In genomic region chr14:71299755-71300154, GRCm38 (mm10) we compare ENCODE assay signal across 21 mouse cellular contexts.
DNase-seq lines count a peak whose midpoint lies in the region; ATAC-seq and TF ChIP-seq lines count a peak whose summit lies in the region.
"Had no signal": no experiment of that assay in that cellular context is flagged by ENCODE, and none has a peak within 500 bp of the region (broad histone marks: within the 10 kb centered on the region; RNA-seq: fewer than 3 reads in every experiment).

No protein-coding gene starts in this region.

- TF ChIP-seq CTCF in hindbrain, postnatal 0 days (IDR thresholded peaks at IDR 0.05; ENCODE audit: low read depth), result no peak
- TF ChIP-seq CTCF in thymus, adult 2 months (IDR thresholded peaks at IDR 0.05; ENCODE audit: borderline replicate concordance, control insufficient read depth, extremely low read depth, insufficient read depth, low read length, poor library complexity), result no peak

- no peak for TF ChIP-seq POLR2A in thymus, adult 2 months (IDR thresholded peaks at IDR 0.05; ENCODE audit: control insufficient read depth, extremely low read depth, insufficient read depth, low read length, poor library complexity)

- peak; percentile 6 to 7 for DNase-seq in heart, adult 18-20 months
- no peak for DNase-seq in heart, postnatal 36 days
- DNase-seq in hindbrain, postnatal 0 days (ENCODE audit: low spot score), result peak; percentile 57
- peak; percentile 15 for DNase-seq in thymus, postnatal 4 days
- DNase-seq in thymus, adult 2 months, result no peak
- no peak for DNase-seq in forebrain, embryonic 11.5 days (ENCODE audit: low spot score)
- DNase-seq: adrenal gland, adult 2 months; cerebellum, adult 11-12 months; kidney, adult 11 months; lung, adult 2 months; right cerebral cortex, postnatal 25 days; thymus, postnatal 36 days had no signal

- ATAC-seq in hindbrain, postnatal 0 days, result peak; percentile 86
- ATAC-seq in hindbrain, embryonic 12.5 days (ENCODE audit: low FRiP score), result no peak
- ATAC-seq in forebrain, embryonic 11.5 days (replicated peaks; ENCODE audit: low FRiP score), result no peak
- ATAC-seq: CD4-positive, CD25-positive, alpha-beta regulatory T cell, adult 4 months had no signal

- no peak overlapping the region for H3K4me2 ChIP-seq in hindbrain, postnatal 0 days (ENCODE audit: low read depth, low read length)
- H3K4me2 ChIP-seq in hindbrain, embryonic 12.5 days (replicated peaks), result no peak overlapping the region
- no peak overlapping the region for H3K4me2 ChIP-seq in forebrain, embryonic 11.5 days (ENCODE audit: low read depth, low read length, severe bottlenecking)
- H3K4me2 ChIP-seq: forebrain, embryonic 12.5 days; hindbrain, embryonic 15.5 days; liver, embryonic 11.5 days had no signal

- peaks cover 8% of the 10 kb centered on the region for H3K4me1 ChIP-seq in hindbrain, postnatal 0 days (ENCODE audit: insufficient read depth, low read length)
- no peaks in the 10 kb centered on the region for H3K4me1 ChIP-seq in hindbrain, embryonic 12.5 days
- H3K4me1 ChIP-seq in thymus, adult 2 months (replicated peaks; ENCODE audit: control insufficient read depth, insufficient read depth, low read length), result peaks cover 10% of the 10 kb centered on the region
- H3K4me1 ChIP-seq in forebrain, embryonic 11.5 days (replicated peaks; ENCODE audit: control insufficient read depth, insufficient read depth, low read length), result no peaks in the 10 kb centered on the region
- H3K4me1 ChIP-seq: forebrain, embryonic 12.5 days; hindbrain, embryonic 15.5 days; limb, embryonic 10.5 days had no signal

- H3K9me3 ChIP-seq in hindbrain, postnatal 0 days (ENCODE audit: low read length), result no peaks in the 10 kb centered on the region
- H3K9me3 ChIP-seq in hindbrain, embryonic 12.5 days (replicated peaks), result no peaks in the 10 kb centered on the region
- H3K9me3 ChIP-seq in forebrain, embryonic 11.5 days (ENCODE audit: control insufficient read depth, low read length), result no peaks in the 10 kb centered on the region
- H3K9me3 ChIP-seq: forebrain, embryonic 12.5 days; hindbrain, embryonic 15.5 days; limb, embryonic 10.5 days had no signal

- no peaks in the 10 kb centered on the region for H3K36me3 ChIP-seq in hindbrain, postnatal 0 days (ENCODE audit: insufficient read depth, low read length)
- H3K36me3 ChIP-seq in hindbrain, embryonic 12.5 days, result no peaks in the 10 kb centered on the region
- H3K36me3 ChIP-seq in thymus, adult 2 months (ENCODE audit: control insufficient read depth, insufficient read depth, low read length), result no peaks in the 10 kb centered on the region
- no peaks in the 10 kb centered on the region for H3K36me3 ChIP-seq in forebrain, embryonic 11.5 days (ENCODE audit: control insufficient read depth, insufficient read depth, low read length)
- H3K36me3 ChIP-seq: forebrain, embryonic 12.5 days; G1E; hindbrain, embryonic 15.5 days; limb, embryonic 10.5 days had no signal

- H3K9ac ChIP-seq in hindbrain, postnatal 0 days (replicated peaks; ENCODE audit: low read length), result no peak overlapping the region
- no peak overlapping the region for H3K9ac ChIP-seq in hindbrain, embryonic 12.5 days
- no peak overlapping the region for H3K9ac ChIP-seq in forebrain, embryonic 11.5 days (ENCODE audit: low read length)
- H3K9ac ChIP-seq: forebrain, embryonic 12.5 days; hindbrain, embryonic 15.5 days had no signal

- H3K27me3 ChIP-seq in hindbrain, postnatal 0 days (ENCODE audit: insufficient read depth, low read length), result no peaks in the 10 kb centered on the region
- no peaks in the 10 kb centered on the region for H3K27me3 ChIP-seq in hindbrain, embryonic 12.5 days
- no peaks in the 10 kb centered on the region for H3K27me3 ChIP-seq in thymus, adult 2 months (ENCODE audit: control insufficient read depth, insufficient read depth, low read length)
- H3K27me3 ChIP-seq in forebrain, embryonic 11.5 days (ENCODE audit: control insufficient read depth, insufficient read depth, low read length), result no peaks in the 10 kb centered on the region
- H3K27me3 ChIP-seq: forebrain, embryonic 12.5 days; hindbrain, embryonic 15.5 days had no signal

- no peak overlapping the region for H3K4me3 ChIP-seq in hindbrain, postnatal 0 days (ENCODE audit: low read length)
- no peak overlapping the region for H3K4me3 ChIP-seq in hindbrain, embryonic 12.5 days
- H3K4me3 ChIP-seq in thymus, adult 2 months (ENCODE audit: control insufficient read depth, insufficient read depth, low read length), result no peak overlapping the region
- no peak overlapping the region for H3K4me3 ChIP-seq in forebrain, embryonic 11.5 days (ENCODE audit: low read depth, low read length)
- H3K4me3 ChIP-seq: forebrain, embryonic 12.5 days; hindbrain, embryonic 15.5 days; limb, embryonic 10.5 days had no signal

- 42% methylated on average over 6 of the region's 6 CpGs for WGBS in hindbrain, postnatal 0 days
- 73% methylated on average over 6 of the region's 6 CpGs for WGBS in hindbrain, embryonic 12.5 days
- WGBS in thymus, adult 2 months, result 86% methylated on average over 6 of the region's 6 CpGs
- 74% methylated on average over 6 of the region's 6 CpGs for WGBS in forebrain, embryonic 11.5 days

- intact Hi-C loops in heart, postnatal 36 days (cut with DNase I), result no loop called here

- H3K27ac ChIP-seq in hindbrain, postnatal 0 days, result no peak overlapping the region
- H3K27ac ChIP-seq in hindbrain, embryonic 12.5 days, result no peak overlapping the region
- no peak overlapping the region for H3K27ac ChIP-seq in thymus, adult 2 months (ENCODE audit: control insufficient read depth, insufficient read depth, low read length)
- H3K27ac ChIP-seq in forebrain, embryonic 11.5 days (ENCODE audit: low read depth, low read length), result no peak overlapping the region
- H3K27ac ChIP-seq: forebrain, embryonic 12.5 days; hindbrain, embryonic 15.5 days; kidney, postnatal 0 days; limb, embryonic 10.5 days; stomach, postnatal 0 days had no signal

Comparison
In these comparisons a context has a peak if more than half of its experiments do, and no peak if none do; other contexts are left out.
1. DNase-seq: peak in heart, adult 18-20 months (2 of 2), hindbrain, postnatal 0 days (single experiment) and thymus, postnatal 4 days (single experiment); none in heart, postnatal 36 days (0 of 2), thymus, adult 2 months (single experiment) and forebrain, embryonic 11.5 days (single experiment).